Mouse (Mus musculus) CD8-positive naive resting alpha-beta T cell, adult 2 months (primary cell): ENCODE results near the gene Gm16434.
"Not testable (repeated sequence)": the region's sequence is repeated elsewhere in the genome, so short reads cannot be mapped to it uniquely, and the experiment has no call there.

Experiments used
- DNase-seq, 2 experiments: peaks; one replicate each; pipeline ENCODE4 v3.0.0; 2022; ENCODE audit warnings: low read depth in 2 of 2, low spot score in 2 of 2

Gene Gm16434

GRCm38 (mm10) chr14:7194440-7194839 is at the start of gene Gm16434:
Gm16434 (minus strand) TSS chr14:7194540.
- not testable (repeated sequence) for DNase-seq

DNA sequence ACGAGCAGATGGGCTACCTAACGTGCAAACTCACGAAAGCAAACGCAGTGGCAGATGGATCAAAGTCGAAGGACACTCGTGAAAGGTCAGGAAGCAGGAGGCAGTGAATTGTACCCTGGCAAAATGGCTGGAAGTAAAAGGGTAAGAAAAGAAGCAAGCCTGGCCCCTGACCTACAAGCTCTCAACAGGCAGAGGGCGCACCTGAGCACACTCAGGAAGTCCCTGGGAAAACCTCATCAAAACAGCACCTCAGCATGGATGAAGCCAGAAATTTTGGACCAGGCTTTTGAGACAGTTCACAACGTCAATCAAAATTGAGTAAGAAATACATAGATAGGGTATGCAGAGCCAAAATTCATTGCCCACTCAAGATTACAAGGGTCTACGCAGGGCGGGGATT is 49.2 kb upstream of the Gm16434 start:
- not testable (repeated sequence) for DNase-seq

DNA sequence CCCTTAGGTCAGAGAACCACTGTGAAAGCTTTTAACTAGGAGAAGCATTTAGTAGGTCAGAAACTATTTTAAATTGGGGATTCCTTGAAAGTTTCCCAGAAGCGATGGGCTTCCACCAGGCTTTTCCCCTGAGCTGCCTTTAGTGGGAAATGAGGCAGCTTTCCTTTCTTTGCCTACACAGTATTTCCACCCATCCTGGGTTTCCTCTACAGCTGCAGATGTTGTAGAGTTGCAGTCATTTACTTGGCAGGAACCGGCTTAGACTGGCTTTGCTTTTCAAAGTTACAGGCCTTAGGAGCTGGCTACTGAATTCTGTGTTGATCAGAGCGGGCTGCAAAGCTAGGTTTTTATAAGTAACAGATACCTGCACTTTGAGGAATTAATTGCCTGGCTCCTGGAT is 5.7 kb upstream of the Gm16434 start:
- peak in 1 of 2 experiments; percentile 0 for DNase-seq

DNA sequence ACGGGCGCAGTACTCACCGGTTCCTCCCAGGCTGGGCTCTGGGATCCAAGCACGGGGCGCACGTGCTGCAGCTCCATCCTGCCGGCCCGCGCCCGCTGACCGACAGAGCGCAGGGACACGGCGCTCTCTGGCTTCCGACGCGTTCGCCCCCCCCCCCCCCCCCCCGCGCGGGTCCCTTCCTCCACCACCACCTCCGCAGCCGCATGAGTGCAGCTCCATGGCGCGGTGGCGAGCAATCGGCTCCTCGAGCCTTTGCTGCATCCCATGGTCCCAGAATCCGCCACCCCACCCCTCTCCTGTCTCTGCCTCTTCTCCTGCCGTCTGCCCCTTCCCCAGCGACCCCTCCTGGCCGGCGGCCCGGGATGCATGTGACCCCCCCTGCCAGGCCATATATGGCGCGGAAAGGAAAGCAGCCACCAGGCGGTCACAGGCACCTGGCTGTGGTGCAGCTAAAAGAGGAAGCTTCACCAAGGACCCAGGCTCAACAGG is 19.8 kb downstream of the Gm16434 start, which contains the start of gene Gm3512:
TSS of gene Gm3512 (minus strand) at position 51 of the 489 bp plus-strand sequence.
- not testable (repeated sequence) for DNase-seq
